Mouse (Mus musculus): ENCODE results near the gene Chd1l. TPM values are rescaled to one million over a fixed set of nuclear protein-coding genes. Genes with fewer than 3 reads are reported as not detected.

The Chd1l gene
- 13.9 and 20.1 TPM in 2 replicates for total RNA-seq (2021)
- long read RNA-seq, transcript Chd1l-201 (23 exons, 3,008 nt), result major isoform, 10 of 30 reads
- long read RNA-seq, partial matches to known transcripts, result 6 of 30 reads
- long read RNA-seq, other reads (novel, unspliced or antisense), result 14 of 30 reads

- peak; percentile 92 for DNase-seq
Measured at GRCm38 (mm10) chr3:97609845-97610410, at the start of gene Chd1l. Chd1l (minus strand) TSS chr3:97610203.

DNA sequence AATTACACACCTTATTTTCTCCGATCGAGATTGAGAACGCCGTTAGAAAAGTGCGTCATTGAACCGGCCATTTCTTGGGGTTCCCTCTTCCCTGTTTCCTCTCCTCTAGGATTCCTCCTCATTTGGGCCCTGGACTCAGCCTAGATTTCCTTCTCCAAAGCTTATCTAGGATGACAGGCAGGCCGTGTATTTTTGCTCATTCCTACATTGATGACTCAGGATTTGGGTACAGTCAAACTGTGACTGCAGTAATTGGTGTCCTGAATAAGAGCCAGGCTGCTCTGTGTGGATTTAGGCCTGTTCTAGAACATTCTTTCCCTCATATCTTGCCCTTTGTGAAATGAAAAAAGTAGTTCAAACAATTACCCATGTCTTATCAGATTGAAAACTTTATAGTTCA, 49.7 kb upstream of the Chd1l start:
- no peak for DNase-seq

DNA sequence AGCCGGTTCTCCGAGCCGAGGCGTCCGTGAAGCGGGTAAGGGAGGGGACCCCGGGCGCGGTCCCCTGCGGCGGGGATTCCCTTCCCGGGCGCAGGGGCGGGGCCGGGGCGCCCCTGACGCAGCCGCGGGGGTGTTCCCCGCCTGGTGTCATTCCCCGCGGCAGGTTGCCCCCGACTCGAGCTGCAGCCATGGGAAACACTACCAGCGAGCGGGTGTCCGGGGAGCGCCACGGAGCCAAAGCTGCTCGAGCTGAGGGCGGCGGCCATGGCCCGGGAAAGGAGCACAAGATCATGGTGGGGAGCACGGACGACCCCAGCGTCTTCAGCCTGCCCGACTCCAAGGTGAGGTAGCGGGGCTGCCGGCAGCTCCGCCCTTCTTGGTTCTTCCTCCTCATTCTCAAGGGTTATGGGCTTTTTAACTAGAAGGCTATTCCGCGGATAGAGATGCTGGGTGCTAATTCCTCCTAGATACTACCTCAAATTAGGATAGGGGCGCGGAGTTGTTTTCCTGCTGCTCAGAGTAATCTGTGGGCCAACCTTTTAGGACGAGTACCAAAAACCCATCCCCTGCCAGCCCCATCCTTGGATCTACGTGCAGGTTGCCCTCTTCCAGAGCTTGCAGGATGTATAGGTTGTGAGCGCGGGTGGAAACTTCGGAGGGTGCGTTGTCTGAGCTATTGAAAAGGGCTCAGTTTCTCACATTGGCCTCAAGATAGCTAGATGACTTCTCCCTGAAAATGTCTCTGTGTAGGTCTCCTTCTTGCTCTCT, 48.6 kb upstream of the Chd1l start:
- DNase-seq, result peak; percentile 71

DNA sequence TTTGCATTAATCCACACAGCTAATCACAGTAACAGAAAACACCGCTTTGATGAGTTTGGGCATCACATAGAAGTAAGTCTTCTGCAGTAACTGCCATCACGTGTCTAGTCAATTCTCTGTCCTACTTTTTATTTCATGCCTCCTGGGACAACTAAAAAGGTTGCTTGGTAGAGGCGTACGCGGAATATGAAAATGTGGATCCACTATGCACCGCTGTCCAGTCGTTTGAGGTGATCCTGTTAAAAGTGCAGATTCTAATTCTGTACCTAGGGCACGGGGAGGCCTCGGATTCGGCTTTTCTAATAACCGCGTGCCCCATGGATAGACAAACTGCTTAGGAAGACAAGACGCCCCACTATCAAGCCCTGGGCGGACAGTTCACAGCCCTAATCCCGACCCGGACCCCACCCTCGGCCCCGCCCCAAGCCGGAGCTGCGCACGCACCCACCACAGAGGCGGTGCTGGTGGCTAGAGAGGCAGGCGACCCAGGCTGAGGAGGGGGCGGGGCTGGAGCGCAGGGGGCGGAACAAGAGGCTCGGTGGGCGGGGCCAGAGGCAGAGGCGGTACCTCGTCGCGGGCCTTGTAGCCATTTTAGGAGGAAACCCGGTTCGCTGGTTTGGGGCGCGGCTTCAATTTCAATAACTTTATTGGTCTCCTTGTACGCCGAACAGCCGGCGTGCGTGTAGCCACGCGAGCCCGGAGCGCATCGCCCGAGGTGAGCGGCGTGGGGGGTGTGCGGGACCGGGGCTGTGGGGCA, 47.8 kb upstream of the Chd1l start, which contains the start of gene Prkab2:
Gene Prkab2, plus strand, starts transcription at position 539 of the 757 bp plus-strand sequence.
- peak; percentile 100 for DNase-seq

- peak; percentile 14 for DNase-seq
Measured at GRCm38 (mm10) chr3:97654901-97655300, 44.9 kb upstream of the Chd1l start.

DNA sequence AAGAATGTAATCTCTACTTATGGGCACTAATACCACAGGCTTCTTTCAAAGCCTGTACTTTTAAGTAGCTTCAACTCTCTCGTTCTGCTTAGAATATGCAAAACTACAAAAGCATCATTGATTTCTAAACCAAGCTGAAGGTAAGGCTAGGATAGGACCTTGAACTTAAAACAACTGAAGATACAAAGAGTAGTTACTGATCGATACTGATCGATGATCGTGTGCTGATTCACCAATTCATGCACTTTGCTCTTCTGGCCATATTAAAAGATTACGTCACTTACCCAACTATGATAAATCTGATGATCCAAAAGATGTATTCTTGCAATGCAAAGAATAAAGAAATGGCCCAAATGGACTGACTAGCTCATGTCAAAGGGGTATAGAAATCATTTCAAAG, 43.8 kb upstream of the Chd1l start:
- no peak for DNase-seq

- no peak for DNase-seq
Measured at GRCm38 (mm10) chr3:97651604-97652003, 41.6 kb upstream of the Chd1l start.

DNA sequence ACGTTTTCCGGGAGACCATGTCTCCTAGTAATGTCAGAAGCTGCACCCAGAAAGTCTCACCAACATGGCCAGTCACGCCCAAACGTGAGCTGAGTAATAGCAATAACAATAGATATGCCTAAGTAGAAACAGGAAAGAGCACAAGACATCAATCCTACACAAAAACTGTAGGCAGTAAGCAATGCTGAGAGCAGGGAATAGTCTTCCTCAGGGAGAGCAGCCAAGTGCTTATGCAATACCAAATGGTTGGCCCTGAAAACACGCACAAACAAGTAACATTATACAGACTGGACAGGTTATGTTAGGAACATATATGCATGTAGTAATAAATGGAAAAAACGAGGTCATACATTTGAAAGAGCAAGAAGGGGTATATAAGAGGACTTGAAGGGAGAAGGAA, 39.5 kb upstream of the Chd1l start:
- DNase-seq, result no peak

GRCm38 (mm10) chr3:97649022-97649421, 39.0 kb upstream of the Chd1l start:
- no peak for DNase-seq

DNA sequence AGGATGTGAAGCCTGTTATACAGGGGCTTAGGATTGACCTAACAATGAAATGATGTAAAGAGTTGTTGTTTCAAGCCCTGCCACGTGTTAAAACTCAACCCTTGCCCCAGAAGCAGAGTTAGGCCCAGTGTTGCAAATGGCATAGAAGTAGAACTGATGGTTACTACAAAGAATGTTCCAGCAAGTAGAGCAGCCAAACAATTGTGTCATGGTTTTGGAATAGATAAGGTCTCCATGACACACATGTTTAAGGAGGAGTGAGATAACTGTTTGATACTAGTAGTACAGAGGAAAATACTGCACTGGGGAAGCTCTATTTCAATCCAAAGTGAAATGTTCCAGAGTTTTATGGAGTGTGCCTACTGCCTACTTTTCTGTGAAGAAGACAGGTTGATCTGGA, 38.5 kb upstream of the Chd1l start:
- no peak for DNase-seq

DNA sequence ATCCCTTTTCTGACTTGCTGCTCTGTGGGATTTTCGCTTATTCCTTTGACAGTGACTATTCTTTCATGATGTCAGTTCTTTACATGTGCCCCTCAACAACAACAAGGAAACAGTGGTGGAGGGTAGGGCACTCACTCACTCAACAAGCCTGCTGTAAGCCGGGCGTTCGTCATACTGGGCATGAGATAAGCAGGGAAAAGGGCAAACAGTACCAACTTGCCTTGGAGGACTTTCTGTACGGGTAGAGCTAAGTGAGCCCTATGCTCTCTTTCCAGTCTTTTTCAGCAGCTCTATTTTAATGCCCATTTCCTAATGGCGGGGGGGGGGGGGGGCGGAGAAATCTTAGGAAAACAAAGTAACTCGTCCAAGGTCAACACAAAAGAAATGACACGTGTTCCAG, 32.0 kb upstream of the Chd1l start:
- DNase-seq, result no peak

DNA sequence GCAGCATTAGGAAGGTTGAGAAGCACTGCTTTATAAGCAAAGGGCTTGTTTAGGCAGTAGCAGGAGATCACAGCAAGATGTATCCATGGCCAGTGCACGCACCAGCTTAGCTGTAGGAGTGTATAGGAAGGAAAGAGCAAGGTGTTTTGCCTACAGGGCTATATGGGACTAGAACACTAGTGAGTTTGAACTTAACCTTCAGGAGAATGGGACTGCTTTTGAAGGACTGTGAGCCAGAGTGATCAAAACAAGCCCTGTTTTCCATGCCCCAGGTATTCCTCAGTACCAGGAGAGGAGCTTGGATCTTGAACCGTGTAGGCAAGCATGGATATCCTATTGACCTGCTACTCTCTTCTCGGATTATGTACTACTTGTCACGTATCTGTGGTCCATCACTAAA, 31.4 kb upstream of the Chd1l start:
- DNase-seq, result no peak

- DNase-seq, result peak; percentile 45
Measured at GRCm38 (mm10) chr3:97634288-97634761, 24.3 kb upstream of the Chd1l start.

DNA sequence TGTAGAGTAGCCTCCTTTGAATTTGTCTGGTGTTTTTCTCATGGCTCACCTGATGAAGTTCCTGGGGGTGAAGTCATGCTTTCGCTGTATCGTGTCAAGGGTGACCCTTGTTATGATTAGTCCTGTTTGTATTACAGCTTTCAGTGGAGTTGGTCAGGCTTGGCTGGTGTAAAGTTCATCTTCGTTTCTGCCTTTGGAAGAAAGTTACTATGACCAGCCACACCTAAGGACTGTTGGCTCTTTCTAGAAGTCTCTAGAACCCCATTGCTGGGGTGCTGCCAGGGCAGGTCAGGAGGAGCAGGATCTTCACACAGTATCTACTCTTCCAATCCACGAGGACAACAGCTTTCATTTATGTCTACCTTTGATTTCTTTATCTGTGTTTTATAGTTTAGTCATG, 23.5 kb upstream of the Chd1l start:
- DNase-seq, result no peak

GRCm38 (mm10) chr3:97631258-97631860, 21.4 kb upstream of the Chd1l start:
- DNase-seq, result no peak

DNA sequence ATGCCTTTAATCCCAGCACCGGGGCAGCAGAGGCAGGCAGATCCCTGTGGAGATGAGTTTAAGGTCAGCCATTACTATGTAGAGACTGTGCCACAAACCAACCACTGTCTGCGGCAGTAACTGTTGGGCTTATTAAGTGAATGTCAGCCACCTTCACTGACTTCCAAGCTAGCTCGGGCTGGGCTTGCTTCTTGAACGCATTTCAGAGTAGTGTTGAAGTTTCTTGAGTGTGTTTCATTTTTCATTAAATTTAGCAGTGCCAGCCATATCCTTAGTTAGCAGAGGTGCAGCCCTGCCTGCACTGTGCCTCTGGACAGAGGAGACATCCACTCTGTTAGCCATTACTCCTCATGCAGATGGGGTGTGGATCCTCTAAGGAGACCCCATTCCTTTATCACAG, 20.7 kb upstream of the Chd1l start:
- no peak for DNase-seq

DNA sequence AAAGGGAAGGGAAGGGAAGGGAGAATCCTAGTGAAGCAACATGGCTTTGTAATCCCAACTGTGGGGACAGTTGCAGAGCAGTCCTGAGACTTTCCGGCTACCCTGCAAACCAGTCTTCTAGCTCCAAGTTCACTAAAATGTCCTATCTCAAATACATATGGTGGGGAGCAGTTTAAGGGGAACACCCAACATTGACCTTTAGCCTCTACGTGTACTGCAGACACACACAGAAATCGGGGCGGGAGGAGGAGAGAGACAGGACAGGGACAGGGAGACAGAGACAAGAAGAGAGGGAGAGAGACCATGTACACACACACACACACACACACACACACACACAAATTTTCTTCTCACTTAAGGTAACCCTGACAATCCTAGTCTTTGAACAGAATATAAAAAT, 19.9 kb upstream of the Chd1l start:
- DNase-seq, result no peak

- DNase-seq, result peak; percentile 73
Measured at GRCm38 (mm10) chr3:97628391-97629001, 18.5 kb upstream of the Chd1l start, which contains the start of gene Fmo5. Fmo5 (plus strand) TSS chr3:97628804.

DNA sequence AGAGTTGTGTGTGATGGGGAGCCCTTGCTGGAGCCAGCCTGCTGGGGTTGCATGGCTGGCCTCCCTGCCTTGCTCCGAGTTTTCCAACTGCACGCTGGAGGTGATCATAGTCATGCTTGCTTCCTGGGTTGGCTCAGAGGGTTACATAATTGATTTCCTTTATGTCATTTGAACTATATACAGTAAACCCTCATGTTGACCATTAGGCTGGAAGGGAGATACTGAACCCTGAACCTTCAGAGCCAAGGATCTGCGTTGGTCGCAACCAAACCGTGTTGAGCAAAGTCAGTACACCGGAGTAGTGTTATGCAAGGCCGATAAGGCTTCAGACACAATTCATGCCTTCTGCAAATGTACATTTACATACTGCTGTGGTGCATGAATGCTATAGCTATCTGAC, 17.9 kb upstream of the Chd1l start:
- DNase-seq, result no peak

DNA sequence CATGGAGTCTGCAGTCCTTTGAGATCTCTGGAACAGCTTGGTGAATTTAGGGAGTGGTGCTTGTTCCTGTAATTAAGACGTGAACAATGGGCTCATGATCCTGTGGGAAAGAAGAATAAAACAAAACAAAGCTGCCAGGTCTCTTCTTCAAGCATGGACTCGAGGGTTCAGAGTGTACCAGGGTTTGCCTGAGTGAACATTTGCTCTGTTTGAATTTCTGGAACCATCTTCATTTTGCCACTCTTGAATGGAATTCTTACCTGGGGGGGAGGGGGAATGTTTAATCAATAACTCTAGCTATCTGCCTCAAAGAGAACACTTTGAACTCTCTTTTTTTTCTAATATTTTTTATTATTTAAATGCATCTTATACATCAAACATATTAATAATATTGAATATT, 14.6 kb upstream of the Chd1l start:
- no peak for DNase-seq

DNA sequence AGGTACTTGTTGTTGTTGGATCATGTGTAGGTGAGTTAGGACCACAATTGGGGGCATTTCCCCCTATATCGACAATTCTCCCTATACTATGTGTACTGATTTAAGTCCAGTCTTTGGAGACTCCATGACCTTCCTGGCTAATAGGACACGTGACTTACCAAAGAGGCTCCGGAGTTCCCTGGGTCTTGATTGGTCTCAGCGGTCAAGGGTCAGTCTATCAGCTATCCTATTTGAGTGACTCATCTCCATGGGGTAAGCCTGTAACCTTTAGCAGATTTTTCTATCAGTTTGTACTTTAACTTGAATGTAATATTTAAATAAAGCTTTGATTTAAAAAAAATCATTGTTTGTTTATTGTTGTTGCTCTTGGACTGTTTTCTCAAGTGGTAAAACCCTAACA, 10.7 kb upstream of the Chd1l start:
- no peak for DNase-seq

DNA sequence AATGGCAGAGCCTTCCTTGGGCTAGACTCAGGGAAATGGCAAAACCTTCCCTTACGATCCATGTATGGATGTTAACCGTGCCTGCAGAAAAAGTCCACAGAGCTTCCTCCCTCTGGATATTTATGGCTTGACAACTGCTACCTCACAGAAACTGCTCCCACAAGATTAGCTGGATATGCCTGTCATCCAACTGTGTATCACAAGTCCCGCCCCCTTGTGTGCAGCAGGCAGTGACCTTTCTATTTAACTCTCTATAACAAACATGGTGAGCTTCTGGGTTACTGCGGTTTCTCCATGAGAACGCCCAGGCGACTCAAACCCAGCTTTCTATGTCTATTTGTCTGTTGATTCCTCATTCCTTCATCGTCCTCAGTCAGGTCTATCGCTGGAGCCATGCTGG, 7.9 kb upstream of the Chd1l start:
- DNase-seq, result no peak

Data from adrenal gland, postnatal 25 days (tissue).